ENCODE assay signal across 19 mouse cellular contexts in genomic region chr8:15393936-15394721, GRCm38 (mm10).
DNase-seq lines count a peak whose midpoint lies in the region; ATAC-seq and TF ChIP-seq lines count a peak whose summit lies in the region.
"Had no signal": no experiment of that assay in that cellular context is flagged by ENCODE, and none has a peak within 500 bp of the region (broad histone marks: within the 10 kb centered on the region; RNA-seq: fewer than 3 reads in every experiment).

No protein-coding gene starts in this region.

- 53% methylated on average over 5 of the region's 5 CpGs for WGBS in hindbrain, embryonic 11.5 days
- whole genome bisulfite sequencing in hindbrain, embryonic 14.5 days: 35% methylated on average over 5 of the region's 5 CpGs
- 27% methylated on average over 5 of the region's 5 CpGs for WGBS in forebrain, embryonic 15.5 days
- 24% methylated on average over 5 of the region's 5 CpGs for WGBS in midbrain, embryonic 16.5 days

- ATAC-seq in hindbrain, embryonic 11.5 days (ENCODE audit: low FRiP score): peak; percentile 43; the same call in 1 of the 2 replicates
- no peak for ATAC-seq in hindbrain, embryonic 14.5 days (ENCODE audit: low FRiP score)
- ATAC-seq in forebrain, embryonic 15.5 days (replicated peaks): peak; percentile 79
- ATAC-seq in midbrain, embryonic 16.5 days: peak; percentile 61
- ATAC-seq: activated CD4-positive, CD25-positive, alpha-beta regulatory T cell, adult 4 months; Patski had no signal

- TF ChIP-seq CTCF in brain, embryonic 14.5 days (IDR thresholded peaks at IDR 0.05; ENCODE audit: borderline replicate concordance, extremely low read depth, insufficient read depth, insufficient read length): no peak

- no peak overlapping the region for H3K27ac ChIP-seq in hindbrain, embryonic 11.5 days (ENCODE audit: low read depth, low read length)
- H3K27ac ChIP-seq in hindbrain, embryonic 14.5 days: no peak overlapping the region
- peak overlapping the region; percentile 52; the same call in 1 of the 2 replicates for H3K27ac ChIP-seq in forebrain, embryonic 15.5 days (replicated peaks)
- H3K27ac ChIP-seq in midbrain, embryonic 16.5 days (ENCODE audit: low read length): no peak overlapping the region
- H3K27ac ChIP-seq: embryonic facial prominence, embryonic 13.5 days; heart, adult 2 months; heart, embryonic 15.5 days; hindbrain, embryonic 15.5 days had no signal

- DNase-seq in hindbrain, embryonic 11.5 days (ENCODE audit: low spot score): no peak
- DNase-seq in hindbrain, embryonic 14.5 days (ENCODE audit: low spot score): no peak
- peak; percentile 73 for DNase-seq in brain, embryonic 14.5 days (ENCODE audit: low read depth)
- no peak for DNase-seq in layer of hippocampus, adult 8-10 months (ENCODE audit: low spot score in 2 of 2)
- DNase-seq: cerebellum, adult 18-20 months; cerebellum, adult 9-11 months; cerebellum, postnatal 36 days; gastrocnemius, postnatal 14 days; heart, postnatal 14 days had no signal

- H3K36me3 ChIP-seq in hindbrain, embryonic 11.5 days (ENCODE audit: control insufficient read depth, insufficient read depth, low read length): no peaks in the 10 kb centered on the region
- H3K36me3 ChIP-seq in hindbrain, embryonic 14.5 days (replicated peaks; ENCODE audit: control insufficient read depth, insufficient read depth): no peaks in the 10 kb centered on the region
- H3K36me3 ChIP-seq in forebrain, embryonic 15.5 days: no peaks in the 10 kb centered on the region
- no peaks in the 10 kb centered on the region for H3K36me3 ChIP-seq in midbrain, embryonic 16.5 days (ENCODE audit: control insufficient read depth, insufficient read depth, low read length)
- H3K36me3 ChIP-seq: embryonic facial prominence, embryonic 13.5 days; heart, embryonic 15.5 days; hindbrain, embryonic 15.5 days had no signal

- H3K9me3 ChIP-seq in hindbrain, embryonic 11.5 days (ENCODE audit: control insufficient read depth, low read length): no peaks in the 10 kb centered on the region
- no peaks in the 10 kb centered on the region for H3K9me3 ChIP-seq in hindbrain, embryonic 14.5 days (ENCODE audit: control insufficient read depth, low read length)
- H3K9me3 ChIP-seq in forebrain, embryonic 15.5 days: no peaks in the 10 kb centered on the region
- H3K9me3 ChIP-seq in midbrain, embryonic 16.5 days (replicated peaks; ENCODE audit: control insufficient read depth, low read length, poor library complexity, severe bottlenecking): no peaks in the 10 kb centered on the region
- H3K9me3 ChIP-seq: embryonic facial prominence, embryonic 13.5 days; heart, embryonic 15.5 days; hindbrain, embryonic 15.5 days had no signal

- no peak overlapping the region for H3K4me3 ChIP-seq in hindbrain, embryonic 11.5 days (ENCODE audit: low read depth, low read length)
- no peak overlapping the region for H3K4me3 ChIP-seq in hindbrain, embryonic 14.5 days (replicated peaks; ENCODE audit: low read length)
- no peak overlapping the region for H3K4me3 ChIP-seq in forebrain, embryonic 15.5 days
- H3K4me3 ChIP-seq in midbrain, embryonic 16.5 days (ENCODE audit: low read depth, low read length): no peak overlapping the region
- H3K4me3 ChIP-seq: embryonic facial prominence, embryonic 13.5 days; heart, adult 2 months; heart, embryonic 15.5 days; hindbrain, embryonic 15.5 days had no signal

- no peak for TF ChIP-seq POLR2A in brain, embryonic 14.5 days (IDR thresholded peaks at IDR 0.05; ENCODE audit: borderline replicate concordance, extremely low read depth, insufficient read depth, insufficient read length, poor library complexity, severe bottlenecking)

- no peak overlapping the region for H3K9ac ChIP-seq in hindbrain, embryonic 11.5 days (ENCODE audit: low read depth, low read length)
- no peak overlapping the region for H3K9ac ChIP-seq in hindbrain, embryonic 14.5 days
- no peak overlapping the region for H3K9ac ChIP-seq in forebrain, embryonic 15.5 days (replicated peaks)
- H3K9ac ChIP-seq in midbrain, embryonic 16.5 days (ENCODE audit: low read depth, low read length): no peak overlapping the region
- H3K9ac ChIP-seq: embryonic facial prominence, embryonic 13.5 days; heart, embryonic 15.5 days; hindbrain, embryonic 15.5 days had no signal

- no peaks in the 10 kb centered on the region for H3K4me1 ChIP-seq in hindbrain, embryonic 11.5 days (replicated peaks; ENCODE audit: control insufficient read depth, insufficient read depth, low read length)
- H3K4me1 ChIP-seq in hindbrain, embryonic 14.5 days (replicated peaks; ENCODE audit: control insufficient read depth, insufficient read depth, low read length): peaks cover 6% of the 10 kb centered on the region; the same call in 1 of the 2 replicates
- 0 out of 2 replicates have a peak, but pooled peaks cover 4% of the 10 kb centered on the region for H3K4me1 ChIP-seq in forebrain, embryonic 15.5 days
- peaks cover 12% of the 10 kb centered on the region; the same call in 1 of the 2 replicates for H3K4me1 ChIP-seq in midbrain, embryonic 16.5 days (ENCODE audit: control insufficient read depth, insufficient read depth, low read length)
- H3K4me1 ChIP-seq: embryonic facial prominence, embryonic 13.5 days; heart, embryonic 15.5 days had no signal

- H3K4me2 ChIP-seq in hindbrain, embryonic 11.5 days (replicated peaks; ENCODE audit: low read depth, low read length): no peak overlapping the region
- no peak overlapping the region for H3K4me2 ChIP-seq in hindbrain, embryonic 14.5 days (replicated peaks)
- H3K4me2 ChIP-seq in forebrain, embryonic 15.5 days (replicated peaks): no peak overlapping the region
- no peak overlapping the region for H3K4me2 ChIP-seq in midbrain, embryonic 16.5 days (ENCODE audit: low read length)
- H3K4me2 ChIP-seq: embryonic facial prominence, embryonic 13.5 days; heart, embryonic 11.5 days; heart, embryonic 15.5 days; hindbrain, embryonic 15.5 days had no signal

- no peaks in the 10 kb centered on the region for H3K27me3 ChIP-seq in hindbrain, embryonic 11.5 days (ENCODE audit: control insufficient read depth, insufficient read depth, low read length)
- no peaks in the 10 kb centered on the region for H3K27me3 ChIP-seq in hindbrain, embryonic 14.5 days (ENCODE audit: control insufficient read depth, insufficient read depth, low read length)
- no peaks in the 10 kb centered on the region for H3K27me3 ChIP-seq in forebrain, embryonic 15.5 days
- no peaks in the 10 kb centered on the region for H3K27me3 ChIP-seq in midbrain, embryonic 16.5 days (ENCODE audit: control insufficient read depth, insufficient read depth, low read depth, low read length)
- H3K27me3 ChIP-seq: CH12.LX; embryonic facial prominence, embryonic 13.5 days; heart, embryonic 15.5 days; hindbrain, embryonic 15.5 days had no signal
